Mouse (Mus musculus) lung, embryonic 16.5 days (tissue): Measurements from ENCODE around the gene Ece1. TPM values are rescaled to one million over a fixed set of nuclear protein-coding genes. Genes with fewer than 3 reads are reported as not detected.

Source experiments
- ATAC-seq: fragments of 200-750 bp; cut with Nextera tagmentation; 2 replicates; pipeline ENCODE4 v1.8.0; 2017; ENCODE audit warnings: low read depth, mild to moderate bottlenecking, moderate library complexity
- H3K27ac ChIP-seq: fragments of 300-500 bp; sonication (generic); 2 replicates; pipeline ENCODE4 v1.5.1; 2014; ENCODE audit warnings: mild to moderate bottlenecking, control low read depth, low read length
- H3K27me3 ChIP-seq: fragments of 300-500 bp; sonication (generic); 2 replicates; pipeline ENCODE4 v1.6.1; 2014; ENCODE audit warnings: low read depth, low read length, mixed read lengths; ENCODE audit not compliant: control insufficient read depth, insufficient read depth
- H3K36me3 ChIP-seq: fragments of 300-500 bp; sonication (generic); 2 replicates; pipeline ENCODE4 v1.6.1; 2014; ENCODE audit warnings: low read length; ENCODE audit not compliant: control insufficient read depth, insufficient read depth
- H3K4me1 ChIP-seq: fragments of 300-500 bp; sonication (generic); replicated peaks from 2 replicates; pipeline ENCODE4 v1.6.1; 2014; ENCODE audit warnings: low read length, mixed read lengths; ENCODE audit not compliant: control insufficient read depth, insufficient read depth
- H3K4me2 ChIP-seq: fragments of 300-500 bp; sonication (generic); 2 replicates; pipeline ENCODE4 v1.6.1; 2014; ENCODE audit warnings: low read depth, low read length, control low read depth
- H3K4me3 ChIP-seq: fragments of 300-500 bp; sonication (generic); 2 replicates; pipeline ENCODE4 v1.5.1; 2014; ENCODE audit warnings: mild to moderate bottlenecking, low read length, control low read depth
- H3K9ac ChIP-seq: fragments of 300-500 bp; sonication (generic); 2 replicates; pipeline ENCODE4 v1.6.1; 2014; ENCODE audit warnings: low read length, control low read depth
- H3K9me3 ChIP-seq: fragments of 300-500 bp; sonication (generic); 2 replicates; pipeline ENCODE4 v1.6.1; 2016; ENCODE audit warnings: low read length; ENCODE audit not compliant: control insufficient read depth
- WGBS: fragments of 180-500 bp; shearing (Covaris S2); extraction: QIAGEN DNeasy Blood & Tissue Kit; methylation state at CpG from one replicate; pipeline ENCODE4 v1.1.7; 2014; 5-methylcytosine and 5-hydroxymethylcytosine counted together
- polyA plus RNA-seq: library from polyadenylated mRNA; unstranded; fragments of >200 nt; fragmentation: Nextera tagmentation; extraction: Ambion mirVana; gene quantifications from 2 replicates; pipeline ENCODE4 v1.2.1, GENCODE M21; 2015

Gene Ece1
- polyA plus RNA-seq, 1 experiment from 2014 or later = 53.8 TPM

DNA sequence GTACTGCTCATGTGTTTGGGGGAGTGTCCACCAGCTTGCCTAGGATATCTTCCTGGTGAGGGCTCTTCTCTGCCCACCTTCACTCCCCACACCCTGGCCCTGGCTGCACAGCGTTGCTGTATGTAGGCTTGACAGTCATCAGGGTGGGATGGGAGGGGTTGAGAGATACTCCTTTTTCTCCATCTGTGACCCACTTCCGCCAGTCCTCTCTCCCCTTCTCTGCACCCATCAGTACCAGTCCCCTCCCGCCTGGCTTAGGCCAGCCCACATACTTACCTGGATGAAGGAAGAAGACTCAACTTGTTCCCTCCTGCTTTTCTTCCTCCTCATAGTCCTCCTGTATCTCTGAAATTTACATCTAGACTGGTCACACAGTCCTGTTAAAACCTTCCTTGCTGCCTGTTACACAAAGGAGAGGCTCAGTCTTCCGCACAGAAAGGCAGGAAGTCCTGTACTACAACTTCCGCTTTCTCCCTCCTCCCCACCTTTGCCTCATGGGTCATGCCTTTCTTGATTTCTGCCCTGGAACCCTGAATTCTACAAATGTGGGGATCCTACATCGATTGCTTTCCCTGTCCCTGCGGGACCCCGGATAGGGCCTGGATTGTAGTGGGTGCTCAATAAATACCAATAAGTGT, 21.6 kb downstream of the Ece1 start:
- Histone ChIP-seq H3K27me3 (no peaks in the 10 kb centered on the region), H3K4me1 (peaks cover 6% of the 10 kb centered on the region; the same call in 1 of the 2 replicates), H3K4me2 (no peak overlapping the region), H3K9me3 (no peaks in the 10 kb centered on the region), H3K4me3 (no peak overlapping the region), H3K9ac (no peak overlapping the region), H3K27ac (no peak overlapping the region), H3K36me3 (0 out of 2 replicates have a peak, but pooled peaks cover 3% of the 10 kb centered on the region)
- ATAC-seq = no peak
- 73% methylated on average over 7 of the region's 8 CpGs for whole genome bisulfite sequencing

DNA sequence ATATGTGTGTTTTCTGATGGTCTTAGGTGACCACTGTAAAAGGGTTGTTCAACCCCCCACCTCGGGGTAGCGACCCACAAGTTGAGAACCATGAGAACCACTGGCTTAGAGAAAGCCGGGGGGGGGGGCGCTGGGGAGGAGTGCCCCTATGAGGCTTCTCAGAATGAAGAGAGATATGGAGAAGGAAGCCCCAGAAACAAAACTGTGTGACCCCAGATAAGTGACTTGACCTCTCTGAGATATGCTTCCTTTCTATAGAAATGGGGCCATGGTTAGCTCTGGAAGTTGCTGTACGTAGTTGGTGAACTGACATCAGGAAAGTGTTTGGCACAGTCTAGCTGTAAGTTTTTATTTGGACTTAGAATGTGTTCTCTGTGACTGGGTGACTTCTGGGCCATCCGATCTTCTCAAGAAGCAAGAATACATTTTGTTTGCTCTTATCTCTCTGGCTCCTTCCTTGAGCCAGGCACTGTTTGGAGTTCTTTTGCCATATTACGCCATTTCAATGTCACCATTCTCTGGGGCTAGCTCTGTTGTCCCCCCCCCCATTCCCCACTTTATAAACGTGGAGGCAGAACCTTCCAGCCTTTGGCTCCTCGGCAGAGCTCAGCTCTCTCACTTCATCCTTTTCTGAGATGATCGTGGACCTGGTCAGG, 25.4 kb downstream of the Ece1 start:
- Histone ChIP-seq H3K9me3 (no peaks in the 10 kb centered on the region), H3K4me2 (no peak overlapping the region), H3K36me3 (no peaks in the 10 kb centered on the region), H3K27me3 (no peaks in the 10 kb centered on the region), H3K27ac (no peak overlapping the region), H3K9ac (no peak overlapping the region), H3K4me1 (peaks cover 14% of the 10 kb centered on the region), H3K4me3 (no peak overlapping the region)
- WGBS = 50% methylated on average over 10 of the region's 10 CpGs
- no peak for ATAC-seq

DNA sequence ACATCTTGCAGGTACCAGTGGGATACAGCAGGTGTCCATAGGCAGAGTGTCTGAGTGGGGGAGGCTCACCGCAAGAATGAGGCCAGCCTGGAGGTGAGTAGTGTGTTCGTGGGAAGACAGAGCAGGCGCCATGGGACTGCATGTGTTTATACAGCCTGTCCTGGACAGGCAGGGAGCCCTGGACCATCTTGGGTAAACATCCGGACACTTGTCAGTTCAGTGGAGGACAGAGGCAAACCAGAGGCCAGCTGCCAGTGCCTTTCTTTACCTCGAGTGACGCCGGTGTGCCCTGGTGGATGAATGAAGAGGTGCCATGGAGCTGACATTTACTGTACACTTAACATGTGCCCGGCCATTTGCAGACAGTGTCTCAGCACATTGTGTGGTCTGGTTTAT, 26.0 kb downstream of the Ece1 start:
- H3K4me3 ChIP-seq = no peak overlapping the region
- H3K9ac ChIP-seq = no peak overlapping the region
- H3K36me3 ChIP-seq = no peaks in the 10 kb centered on the region
- H3K4me1 ChIP-seq = peaks cover 19% of the 10 kb centered on the region
- no peak overlapping the region for H3K27ac ChIP-seq
- WGBS = 29% methylated on average over 8 of the region's 8 CpGs
- no peaks in the 10 kb centered on the region for H3K27me3 ChIP-seq
- H3K9me3 ChIP-seq = no peaks in the 10 kb centered on the region
- peak; percentile 67 for ATAC-seq
- H3K4me2 ChIP-seq = no peak overlapping the region

DNA sequence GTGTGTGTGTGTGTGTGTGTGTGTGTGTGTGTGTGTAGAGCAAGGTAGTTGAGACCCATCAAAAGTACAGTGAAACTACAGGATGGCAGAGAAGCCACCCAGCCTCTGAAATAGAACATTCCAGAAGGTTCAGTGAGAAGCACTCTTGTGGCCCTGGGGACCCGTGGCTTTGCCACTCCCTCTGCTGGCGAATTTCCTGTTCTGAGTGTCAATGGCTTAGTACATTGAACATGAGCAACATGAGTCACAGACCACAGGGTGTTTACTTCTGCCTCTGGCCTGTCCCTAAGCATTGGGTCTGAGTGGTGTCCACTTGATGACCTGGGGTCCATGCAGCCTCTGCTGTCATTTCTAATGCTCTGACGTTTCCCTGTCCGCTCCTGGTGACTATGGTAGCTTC, 28.6 kb downstream of the Ece1 start:
- 54% methylated on average over 4 of the region's 4 CpGs for WGBS
- Histone ChIP-seq H3K27ac (no peak overlapping the region), H3K36me3 (no peaks in the 10 kb centered on the region), H3K27me3 (no peaks in the 10 kb centered on the region), H3K4me2 (no peak overlapping the region), H3K4me3 (no peak overlapping the region), H3K9me3 (no peaks in the 10 kb centered on the region), H3K4me1 (peaks cover 19% of the 10 kb centered on the region), H3K9ac (no peak overlapping the region)
- ATAC-seq = peak; percentile 16; the same call in 1 of the 2 replicates

DNA sequence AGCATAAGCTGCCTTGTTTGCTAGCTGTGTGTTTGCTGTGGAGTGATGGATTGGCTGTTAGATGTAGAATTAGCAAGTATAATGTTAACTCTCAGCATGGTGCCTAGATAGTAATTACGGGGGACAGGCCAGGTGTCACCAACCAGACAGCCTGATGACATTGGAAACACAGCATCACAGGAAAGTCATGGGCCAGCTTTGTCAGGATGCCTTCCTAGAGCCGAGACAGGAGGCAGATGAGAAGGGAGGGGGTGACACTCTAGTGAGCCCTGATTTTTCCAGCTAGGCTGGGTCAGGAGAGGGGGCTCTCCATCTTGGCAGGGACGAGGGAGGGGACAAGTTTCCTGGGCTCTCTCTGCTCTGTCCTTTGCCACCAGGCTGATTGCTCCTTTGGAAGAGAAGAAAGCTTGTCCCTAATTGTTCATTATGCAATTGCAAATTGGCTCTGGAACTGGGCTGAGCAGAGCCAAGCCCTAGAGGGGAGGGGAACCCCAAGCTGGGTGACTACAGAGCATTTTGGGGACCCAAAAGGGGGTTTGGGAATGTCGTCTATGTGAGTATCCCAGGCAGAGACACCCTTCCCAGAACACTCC, 29.6 kb downstream of the Ece1 start:
- Histone ChIP-seq H3K9me3 (no peaks in the 10 kb centered on the region), H3K4me1 (peaks cover 23% of the 10 kb centered on the region), H3K27me3 (no peaks in the 10 kb centered on the region), H3K36me3 (no peaks in the 10 kb centered on the region), H3K4me2 (no peak overlapping the region), H3K9ac (no peak overlapping the region), H3K4me3 (no peak overlapping the region), H3K27ac (no peak overlapping the region)
- WGBS = 20% methylated on average over 4 of the region's 4 CpGs
- ATAC-seq = peak; percentile 37

DNA sequence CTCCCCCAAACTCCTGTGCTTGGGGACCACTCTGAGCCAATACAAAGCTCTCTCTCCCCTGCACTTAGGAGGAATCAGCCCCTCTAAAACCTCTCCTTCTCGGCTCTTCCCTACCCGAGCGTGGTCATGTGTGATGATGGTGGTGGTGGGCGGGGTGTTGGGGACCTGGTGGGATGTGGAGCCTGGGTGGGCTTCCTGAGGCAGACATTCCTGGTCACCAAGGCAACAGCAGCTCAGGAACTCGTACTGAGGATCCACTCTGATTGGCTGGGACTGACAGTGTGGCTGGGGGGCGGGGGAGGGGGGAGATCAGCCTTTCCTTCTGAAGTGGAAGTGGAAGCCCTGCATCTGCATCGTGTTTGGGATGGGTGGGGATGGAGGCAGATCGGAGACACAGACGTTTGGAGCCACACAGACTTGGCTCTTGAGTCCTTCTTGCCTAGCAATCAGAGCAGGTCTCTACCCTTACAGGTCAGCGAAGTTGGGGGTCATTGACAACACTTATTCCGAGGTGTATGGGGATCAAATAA, 30.7 kb downstream of the Ece1 start:
- Histone ChIP-seq H3K36me3 (no peaks in the 10 kb centered on the region), H3K27ac (no peak overlapping the region), H3K4me3 (no peak overlapping the region), H3K4me2 (no peak overlapping the region), H3K9me3 (no peaks in the 10 kb centered on the region), H3K27me3 (no peaks in the 10 kb centered on the region), H3K9ac (no peak overlapping the region), H3K4me1 (peaks cover 29% of the 10 kb centered on the region)
- 15% methylated on average over 11 of the region's 11 CpGs for WGBS
- no peak for ATAC-seq

DNA sequence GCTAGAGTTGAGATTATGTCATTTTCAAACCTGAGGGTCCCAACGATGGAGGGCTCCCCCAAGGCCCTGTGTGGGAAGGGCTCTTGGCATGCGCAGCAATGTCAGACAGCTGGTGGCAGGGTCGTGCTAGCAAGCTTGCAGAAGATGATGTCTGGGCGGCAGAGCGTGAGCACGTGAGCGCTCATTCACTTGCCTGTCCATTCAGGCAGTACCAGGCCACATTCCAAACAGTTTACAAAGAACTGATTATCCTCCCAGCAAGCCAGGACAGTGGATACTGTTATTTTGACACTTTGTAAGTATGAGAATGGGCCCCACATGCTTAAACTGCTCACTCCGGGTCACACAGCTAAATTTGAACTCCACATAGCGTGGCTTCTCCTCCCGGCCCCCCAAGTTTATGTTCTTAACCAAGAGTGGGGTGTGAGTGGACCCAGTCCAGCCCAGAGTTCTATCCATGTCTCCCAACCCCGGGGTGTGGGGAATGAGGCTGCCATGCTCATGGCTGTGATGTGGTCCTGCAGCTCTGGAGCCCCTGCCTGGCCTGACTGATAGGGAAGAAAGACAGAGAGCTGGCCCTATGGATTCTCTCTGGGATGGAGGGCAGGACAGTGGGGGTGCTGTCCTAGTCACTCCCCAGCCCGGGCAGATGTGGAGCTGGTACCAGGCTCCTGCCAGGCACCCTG, 34.7 kb downstream of the Ece1 start:
- no peak overlapping the region for H3K9ac ChIP-seq
- H3K4me1 ChIP-seq = peaks cover 29% of the 10 kb centered on the region
- peaks cover 7% of the 10 kb centered on the region; the same call in 1 of the 2 replicates for H3K27me3 ChIP-seq
- no peak overlapping the region for H3K4me3 ChIP-seq
- H3K9me3 ChIP-seq = no peaks in the 10 kb centered on the region
- peak; percentile 29 for ATAC-seq
- H3K36me3 ChIP-seq = no peaks in the 10 kb centered on the region
- 32% methylated on average over 12 of the region's 12 CpGs for WGBS
- H3K4me2 ChIP-seq = no peak overlapping the region
- H3K27ac ChIP-seq = peak overlapping the region; percentile 30; the same call in 1 of the 2 replicates

DNA sequence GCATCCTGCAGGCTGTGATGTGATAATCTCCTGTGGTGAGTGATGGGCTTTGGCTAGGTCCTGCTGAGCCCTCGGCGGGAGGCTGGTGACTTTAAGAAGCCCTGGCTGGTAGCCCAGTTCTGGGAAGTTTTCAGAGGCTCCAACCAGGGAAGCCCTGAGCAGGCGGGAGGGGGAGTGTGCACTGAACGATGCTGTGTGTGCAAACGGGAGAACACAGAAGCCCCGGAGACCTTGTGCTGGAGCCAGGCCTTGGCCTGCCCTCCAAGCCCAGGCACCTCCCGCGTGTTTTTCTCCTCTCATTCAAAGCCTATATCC, 35.2 kb downstream of the Ece1 start:
- H3K27me3 ChIP-seq = peaks cover 7% of the 10 kb centered on the region; the same call in 1 of the 2 replicates
- H3K9me3 ChIP-seq = no peaks in the 10 kb centered on the region
- H3K9ac ChIP-seq = no peak overlapping the region
- H3K27ac ChIP-seq = no peak overlapping the region
- no peak overlapping the region for H3K4me2 ChIP-seq
- no peak overlapping the region for H3K4me3 ChIP-seq
- H3K4me1 ChIP-seq = peaks cover 27% of the 10 kb centered on the region
- peak; percentile 83 for ATAC-seq
- 6% methylated on average over 8 of the region's 8 CpGs for WGBS
- no peaks in the 10 kb centered on the region for H3K36me3 ChIP-seq

DNA sequence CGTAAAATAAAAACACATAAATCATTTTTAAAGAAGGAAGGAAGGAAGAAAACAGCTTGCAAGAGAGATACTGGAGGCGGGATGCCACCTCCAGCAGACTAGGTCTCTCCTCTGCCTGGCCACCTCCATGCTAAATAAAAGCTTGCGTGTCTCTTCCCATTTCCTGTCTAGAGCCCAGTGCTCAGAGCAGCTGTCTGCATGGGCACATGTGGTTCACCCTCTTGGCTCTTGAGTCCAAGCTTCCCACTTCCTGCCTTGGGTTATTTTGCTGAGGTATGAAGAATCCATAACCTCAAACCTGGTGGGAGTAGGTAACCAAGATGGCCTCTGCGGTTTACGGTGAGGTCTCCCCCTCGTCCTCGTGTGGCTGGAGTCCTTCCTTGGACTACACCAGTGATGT, 36.5 kb downstream of the Ece1 start:
- peaks cover 7% of the 10 kb centered on the region; the same call in 1 of the 2 replicates for H3K27me3 ChIP-seq
- whole genome bisulfite sequencing = 69% methylated on average over 7 of the region's 7 CpGs
- no peak overlapping the region for H3K4me2 ChIP-seq
- no peaks in the 10 kb centered on the region for H3K9me3 ChIP-seq
- peaks cover 21% of the 10 kb centered on the region for H3K4me1 ChIP-seq
- H3K9ac ChIP-seq = no peak overlapping the region
- H3K36me3 ChIP-seq = no peaks in the 10 kb centered on the region
- H3K4me3 ChIP-seq = no peak overlapping the region
- no peak for ATAC-seq
- H3K27ac ChIP-seq = no peak overlapping the region
